Mouse (Mus musculus): Measurements from ENCODE around the gene Faim2. TPM values are rescaled to one million over a fixed set of nuclear protein-coding genes. Genes with fewer than 3 reads are reported as not detected.

The Faim2 gene
- total and polyA plus RNA-seq, 3 experiments, result 0.17 TPM; not detected in 2

DNA sequence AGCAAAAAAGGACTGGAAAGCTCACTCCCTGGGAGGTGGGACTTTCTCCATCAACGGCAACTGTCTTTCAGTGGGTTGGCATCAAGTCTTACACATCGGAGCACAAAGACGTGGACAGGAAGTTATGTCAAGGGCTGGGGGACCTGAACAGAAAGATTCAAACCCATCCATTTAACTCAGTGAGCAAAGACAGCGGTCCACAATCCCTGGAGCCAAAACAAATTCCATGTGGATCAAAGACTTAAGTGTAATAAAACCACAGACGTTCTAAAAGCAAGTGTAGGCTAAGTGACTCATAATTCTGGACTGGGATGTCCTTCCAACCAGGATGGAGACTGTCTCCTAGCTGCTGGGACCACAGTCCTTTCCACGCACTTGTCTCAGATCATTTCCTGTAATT is 19.8 kb upstream of the Faim2 start:
- DNase-seq (ENCODE audit: extremely low read depth), result no peak
- H3K27me3 ChIP-seq (replicated peaks), result peaks cover 70% of the 10 kb centered on the region
- TF ChIP-seq TCF12 (IDR thresholded peaks at IDR 0.05; ENCODE audit: low read depth, low read length) (no peak), MXI1 (IDR thresholded peaks at IDR 0.05; ENCODE audit: low read depth, low read length) (no peak), UBTF (IDR thresholded peaks at IDR 0.05; ENCODE audit: low read depth, low read length) (no peak), POLR2AphosphoS2 (IDR thresholded peaks at IDR 0.05; ENCODE audit: low read depth, low read length) (no peak), RCOR1 (conservative IDR thresholded peaks at IDR 0.05; ENCODE audit: low read depth, low read length) (no peak), SIN3A (IDR thresholded peaks at IDR 0.05; ENCODE audit: low read length) (no peak), ZNF384 (IDR thresholded peaks at IDR 0.05; ENCODE audit: low read depth, low read length) (no peak), CHD1 (IDR thresholded peaks at IDR 0.05; ENCODE audit: low read depth, low read length) (no peak), RAD21 (IDR thresholded peaks at IDR 0.05; ENCODE audit: low read depth, low read length) (no peak), IRF4 (IDR thresholded peaks at IDR 0.05; ENCODE audit: low read depth, low read length) (no peak), MAX (IDR thresholded peaks at IDR 0.05; ENCODE audit: low read length) (no peak)
- in situ Hi-C loops (cut with MboI; ENCODE audit: low pct_ligation_motif_present, low pct_unique_long_range_greater_than_20kb, low sequenced_read_pairs) (no loop called here), dilution Hi-C loops (cut with MboI; ENCODE audit: extremely low pct_ligation_motif_present, extremely low pct_unique_long_range_greater_than_20kb, low sequenced_read_pairs) (no loop called here)
- H3K9me3 ChIP-seq (replicated peaks; ENCODE audit: low read length), result no peaks in the 10 kb centered on the region
- no peak overlapping the region for H3K27ac ChIP-seq (ENCODE audit: insufficient read depth, low read depth)
- no peaks in the 10 kb centered on the region for H3K79me2 ChIP-seq (replicated peaks; ENCODE audit: control insufficient read depth, extremely low read depth, insufficient read depth, poor library complexity, severe bottlenecking)
- H3K9ac ChIP-seq (ENCODE audit: insufficient read depth, low read depth), result no peak overlapping the region
- H3K4me3 ChIP-seq (replicated peaks in 1 of 3; ENCODE audit: low read depth in 2 of 3, low read length in 2 of 3, poor library complexity in 1 of 3), result no peak overlapping the region
- no peak overlapping the region for H3K4me2 ChIP-seq (ENCODE audit: insufficient read depth, low read depth, poor library complexity, severe bottlenecking)
- H3K4me1 ChIP-seq (ENCODE audit: control insufficient read depth in 1 of 2, insufficient read depth in 2 of 2), result peaks cover 0 to 3% of the 10 kb centered on the region in 2 experiments; a peak in 1 of 4 replicates
- no peaks in the 10 kb centered on the region for H3K36me3 ChIP-seq (replicated peaks in 1 of 2; ENCODE audit: control insufficient read depth in 1 of 2, insufficient read depth in 1 of 2, low read length in 1 of 2)

DNA sequence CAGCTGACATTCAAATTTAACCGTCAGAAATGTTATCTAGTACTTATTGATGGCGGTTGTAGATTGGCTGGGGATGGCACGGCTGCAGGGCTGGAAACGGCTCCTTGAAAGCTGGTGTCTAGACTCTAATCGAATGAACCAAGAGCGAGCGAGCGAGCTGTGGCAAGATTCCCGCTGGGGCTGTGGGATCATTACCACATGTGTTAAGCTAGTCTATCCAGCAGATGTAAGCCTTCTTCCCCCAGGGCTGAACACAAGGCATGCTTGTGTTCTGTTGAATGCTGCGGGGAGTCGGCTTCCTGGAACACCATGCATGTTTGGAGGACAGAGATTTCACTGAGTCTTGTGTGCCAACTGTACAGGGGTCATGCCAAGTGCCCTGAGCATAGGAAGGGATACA is 18.6 kb upstream of the Faim2 start:
- peaks cover 75% of the 10 kb centered on the region for H3K27me3 ChIP-seq (replicated peaks)
- dilution Hi-C loops (cut with MboI; ENCODE audit: extremely low pct_ligation_motif_present, extremely low pct_unique_long_range_greater_than_20kb, low sequenced_read_pairs) (no loop called here), in situ Hi-C loops (cut with MboI; ENCODE audit: low pct_ligation_motif_present, low pct_unique_long_range_greater_than_20kb, low sequenced_read_pairs) (no loop called here)
- peaks cover 0 to 3% of the 10 kb centered on the region in 2 experiments; a peak in 1 of 4 replicates for H3K4me1 ChIP-seq (ENCODE audit: control insufficient read depth in 1 of 2, insufficient read depth in 2 of 2)
- no peaks in the 10 kb centered on the region for H3K9me3 ChIP-seq (replicated peaks; ENCODE audit: low read length)
- H3K27ac ChIP-seq (ENCODE audit: insufficient read depth, low read depth), result no peak overlapping the region
- H3K9ac ChIP-seq (ENCODE audit: insufficient read depth, low read depth), result no peak overlapping the region
- no peaks in the 10 kb centered on the region for H3K79me2 ChIP-seq (replicated peaks; ENCODE audit: control insufficient read depth, extremely low read depth, insufficient read depth, poor library complexity, severe bottlenecking)
- DNase-seq (ENCODE audit: extremely low read depth), result no peak
- H3K4me3 ChIP-seq (replicated peaks in 1 of 3; ENCODE audit: low read depth in 2 of 3, low read length in 2 of 3, poor library complexity in 1 of 3), result no peak overlapping the region
- no peaks in the 10 kb centered on the region for H3K36me3 ChIP-seq (replicated peaks in 1 of 2; ENCODE audit: control insufficient read depth in 1 of 2, insufficient read depth in 1 of 2, low read length in 1 of 2)
- H3K4me2 ChIP-seq (ENCODE audit: insufficient read depth, low read depth, poor library complexity, severe bottlenecking), result no peak overlapping the region
- TF ChIP-seq MAZ (IDR thresholded peaks at IDR 0.05; ENCODE audit: low read depth, low read length) (no peak), RAD21 (IDR thresholded peaks at IDR 0.05; ENCODE audit: low read depth, low read length) (no peak), PAX5 (IDR thresholded peaks at IDR 0.05; ENCODE audit: low read length) (no peak), MAFK (IDR thresholded peaks at IDR 0.05; ENCODE audit: insufficient replicate concordance, low read length) (no peak), SIN3A (IDR thresholded peaks at IDR 0.05; ENCODE audit: low read length) (no peak), UBTF (IDR thresholded peaks at IDR 0.05; ENCODE audit: low read depth, low read length) (no peak), ZC3H11A (IDR thresholded peaks at IDR 0.05; ENCODE audit: low read depth, low read length) (no peak), ZNF384 (IDR thresholded peaks at IDR 0.05; ENCODE audit: low read depth, low read length) (no peak)

Data from CH12.LX (cell line).